Mouse (Mus musculus) megakaryocyte, embryonic 14.5 days (primary cell): ENCODE data around the gene Tubg1.

Experiments
- FLI1 ChIP-seq: IDR thresholded peaks from 2 replicates; pipeline ENCODE4 v1.6.1; 2012; ENCODE audit warnings: low read length, inconsistent platforms, mixed read lengths
- GATA1 ChIP-seq: IDR thresholded peaks from 3 replicates; pipeline ENCODE4 v1.6.1; 2012; ENCODE audit warnings: mixed read lengths, low read length, inconsistent platforms, borderline replicate concordance

GRCm38 (mm10) chr11:101084811-101085210 is 34.9 kb upstream of the Tubg1 start:
- TF ChIP-seq FLI1 (no peak), GATA1 (no peak)
